Mouse (Mus musculus) midbrain, embryonic 13.5 days (tissue): ENCODE results near the gene Hsd17b14. TPM values are rescaled to one million over a fixed set of nuclear protein-coding genes. Genes with fewer than 3 reads are reported as not detected.
A peak's percentile ranks its signal among the peaks of the same experiment; 100 is the strongest.
"Not testable (repeated sequence)": the region's sequence is repeated elsewhere in the genome, so short reads cannot be mapped to it uniquely, and the experiment has no call there.

Experiments used
- ATAC-seq: fragments of 200-750 bp; cut with Nextera tagmentation; 2 replicates; pipeline ENCODE4 v1.8.0; 2017; ENCODE audit warnings: mild to moderate bottlenecking, moderate TSS enrichment, moderate library complexity
- H3K27ac ChIP-seq: fragments of 300-500 bp; sonication (generic); 2 replicates; pipeline ENCODE4 v1.5.1; 2015; ENCODE audit warnings: inconsistent platforms, mild to moderate bottlenecking, moderate library complexity
- H3K27me3 ChIP-seq: fragments of 300-500 bp; sonication (generic); 2 replicates; pipeline ENCODE4 v1.6.1; 2015; ENCODE audit warnings: mild to moderate bottlenecking, inconsistent platforms
- H3K36me3 ChIP-seq: fragments of 300-500 bp; sonication (generic); 2 replicates; pipeline ENCODE4 v1.6.1; 2015; ENCODE audit warnings: mild to moderate bottlenecking, inconsistent platforms
- H3K4me1 ChIP-seq: fragments of 300-500 bp; sonication (generic); replicated peaks from 2 replicates; pipeline ENCODE4 v1.6.1; 2015; ENCODE audit warnings: inconsistent platforms
- H3K4me2 ChIP-seq: fragments of 300-500 bp; sonication (generic); replicated peaks from 2 replicates; pipeline ENCODE4 v1.6.1; 2015; ENCODE audit warnings: moderate library complexity, mild to moderate bottlenecking, inconsistent platforms
- H3K4me3 ChIP-seq: fragments of 300-500 bp; sonication (generic); replicated peaks from 2 replicates; pipeline ENCODE4 v1.5.1; 2015; ENCODE audit warnings: mild to moderate bottlenecking, inconsistent platforms
- H3K9ac ChIP-seq: fragments of 300-500 bp; sonication (generic); replicated peaks from 2 replicates; pipeline ENCODE4 v1.6.1; 2015; ENCODE audit warnings: mild to moderate bottlenecking, inconsistent platforms
- H3K9me3 ChIP-seq: fragments of 300-500 bp; sonication (generic); 2 replicates; pipeline ENCODE4 v1.6.1; 2016; ENCODE audit warnings: mild to moderate bottlenecking, inconsistent platforms
- WGBS: fragments of 180-500 bp; shearing (Covaris S2); methylation state at CpG from one replicate; pipeline ENCODE4 v1.1.7; 2015; 5-methylcytosine and 5-hydroxymethylcytosine counted together
- polyA plus RNA-seq: library from polyadenylated mRNA; unstranded; fragments of >200 nt; fragmentation: Nextera tagmentation; extraction: Ambion mirVana; gene quantifications from 2 replicates; pipeline ENCODE4 v1.2.1, GENCODE M21; 2015

Hsd17b14 gene
- polyA plus RNA-seq, 1 experiment from 2014 or later: 0.13 TPM

GRCm38 (mm10) chr7:45521728-45522184 is 32.9 kb upstream of the Hsd17b14 start:
- H3K4me3 ChIP-seq: peak overlapping the region; percentile 51
- no peaks in the 10 kb centered on the region for H3K9me3 ChIP-seq
- WGBS: under 1% methylated on average over 28 of the region's 28 CpGs
- peak overlapping the region; percentile 59 for H3K4me2 ChIP-seq
- H3K27me3 ChIP-seq: 0 out of 2 replicates have a peak, but pooled peaks cover 3% of the 10 kb centered on the region
- peaks cover 33% of the 10 kb centered on the region for H3K4me1 ChIP-seq
- H3K36me3 ChIP-seq: no peaks in the 10 kb centered on the region
- peak; percentile 76 for ATAC-seq
- peak overlapping the region; percentile 66 for H3K9ac ChIP-seq
- H3K27ac ChIP-seq: peak overlapping the region; percentile 86

- Histone ChIP-seq H3K4me2 (peak overlapping the region; percentile 59), H3K4me1 (peaks cover 33% of the 10 kb centered on the region), H3K9me3 (no peaks in the 10 kb centered on the region), H3K27me3 (0 out of 2 replicates have a peak, but pooled peaks cover 3% of the 10 kb centered on the region), H3K36me3 (no peaks in the 10 kb centered on the region), H3K9ac (peak overlapping the region; percentile 66), H3K4me3 (peak overlapping the region; percentile 51), H3K27ac (no peak overlapping the region)
- ATAC-seq: 0 out of 2 replicates have a peak, but pooled peaks have one; percentile 10
- WGBS: 57% methylated on average over 16 of the region's 16 CpGs
Measured at GRCm38 (mm10) chr7:45522194-45522752, 32.4 kb upstream of the Hsd17b14 start.

- Histone ChIP-seq H3K9ac (0 out of 2 replicates have a peak overlapping the region, but pooled peaks have one; percentile 24), H3K9me3 (no peaks in the 10 kb centered on the region), H3K27me3 (0 out of 2 replicates have a peak, but pooled peaks cover 3% of the 10 kb centered on the region), H3K36me3 (no peaks in the 10 kb centered on the region), H3K4me2 (no peak overlapping the region), H3K27ac (no peak overlapping the region), H3K4me3 (no peak overlapping the region), H3K4me1 (peaks cover 33% of the 10 kb centered on the region)
- ATAC-seq: no peak
- WGBS: 75% methylated on average over 18 of the region's 18 CpGs
Measured at GRCm38 (mm10) chr7:45522957-45523676, 31.6 kb upstream of the Hsd17b14 start.

- Histone ChIP-seq H3K4me3 (no peak overlapping the region), H3K36me3 (no peaks in the 10 kb centered on the region), H3K27ac (no peak overlapping the region), H3K27me3 (0 out of 2 replicates have a peak, but pooled peaks cover 3% of the 10 kb centered on the region), H3K4me1 (peaks cover 33% of the 10 kb centered on the region), H3K4me2 (no peak overlapping the region), H3K9ac (0 out of 2 replicates have a peak overlapping the region, but pooled peaks have one; percentile 16), H3K9me3 (no peaks in the 10 kb centered on the region)
- 88% methylated on average over 13 of the region's 13 CpGs for WGBS
- ATAC-seq: no peak
Measured at GRCm38 (mm10) chr7:45523678-45524170, 31.0 kb upstream of the Hsd17b14 start.

GRCm38 (mm10) chr7:45524841-45525621 is 29.7 kb upstream of the Hsd17b14 start:
- ATAC-seq: no peak
- Histone ChIP-seq H3K36me3 (no peaks in the 10 kb centered on the region), H3K4me2 (peak overlapping the region; percentile 92), H3K9ac (peak overlapping the region; percentile 86), H3K4me1 (peaks cover 33% of the 10 kb centered on the region), H3K27ac (peak overlapping the region; percentile 74; the same call in 1 of the 2 replicates), H3K4me3 (peak overlapping the region; percentile 72), H3K27me3 (0 out of 2 replicates have a peak, but pooled peaks cover 3% of the 10 kb centered on the region), H3K9me3 (no peaks in the 10 kb centered on the region)
- 25% methylated on average over 12 of the region's 12 CpGs for WGBS

GRCm38 (mm10) chr7:45525809-45526473 is 28.8 kb upstream of the Hsd17b14 start, which contains the start of the genes Ppp1r15a and Plekha4:
Gene Ppp1r15a, minus strand, starts transcription at chr7:45526268.
Gene Plekha4, plus strand, starts transcription at chr7:45526330.
- Histone ChIP-seq H3K9ac (peak within 1 kb of the TSS; percentile 86), H3K4me3 (peak within 1 kb of the TSS; percentile 72), H3K4me1 (peaks cover 33% of the 10 kb centered on the region), H3K9me3 (no peaks in the 10 kb centered on the region), H3K4me2 (peak within 1 kb of the TSS; percentile 92), H3K27me3 (0 out of 2 replicates have a peak, but pooled peaks cover 3% of the 10 kb centered on the region), H3K36me3 (no peaks in the 10 kb centered on the region), H3K27ac (peak within 1 kb of the TSS; percentile 74)
- under 1% methylated on average over 54 of the region's 54 CpGs for WGBS
- ATAC-seq: peak; percentile 82

- Histone ChIP-seq H3K27ac (peak overlapping the region; percentile 74; the same call in 1 of the 2 replicates), H3K4me2 (peak overlapping the region; percentile 92), H3K4me3 (peak overlapping the region; percentile 72), H3K9me3 (no peaks in the 10 kb centered on the region), H3K4me1 (peaks cover 33% of the 10 kb centered on the region), H3K27me3 (0 out of 2 replicates have a peak, but pooled peaks cover 3% of the 10 kb centered on the region), H3K36me3 (no peaks in the 10 kb centered on the region), H3K9ac (peak overlapping the region; percentile 86)
- no peak for ATAC-seq
- 25% methylated on average over 7 of the region's 7 CpGs for WGBS
Measured at GRCm38 (mm10) chr7:45526474-45527120, 28.1 kb upstream of the Hsd17b14 start.

GRCm38 (mm10) chr7:45527169-45527568 is 27.5 kb upstream of the Hsd17b14 start:
- H3K27ac ChIP-seq, H3K4me3 ChIP-seq, H3K9ac ChIP-seq, ATAC-seq, H3K9me3 ChIP-seq, H3K27me3 ChIP-seq, H3K36me3 ChIP-seq, H3K4me2 ChIP-seq: not testable (repeated sequence)
- 91% methylated on average over 6 of the region's 6 CpGs for WGBS
- H3K4me1 ChIP-seq: peaks cover 32% of the 10 kb centered on the region

GRCm38 (mm10) chr7:45529461-45529860 is 25.2 kb upstream of the Hsd17b14 start:
- WGBS: 21% methylated on average over 6 of the region's 6 CpGs
- Histone ChIP-seq H3K9ac (no peak overlapping the region), H3K36me3 (no peaks in the 10 kb centered on the region)

GRCm38 (mm10) chr7:45530643-45531042 is 24.1 kb upstream of the Hsd17b14 start:
- H3K36me3 ChIP-seq: no peaks in the 10 kb centered on the region
- no peak overlapping the region for H3K9ac ChIP-seq
- H3K27me3 ChIP-seq: no peaks in the 10 kb centered on the region
- no peak for ATAC-seq
- WGBS: 89% methylated on average over 2 of the region's 2 CpGs
- H3K9me3 ChIP-seq: no peaks in the 10 kb centered on the region
- peaks cover 6% of the 10 kb centered on the region for H3K4me1 ChIP-seq
- no peak overlapping the region for H3K27ac ChIP-seq
- no peak overlapping the region for H3K4me3 ChIP-seq
- H3K4me2 ChIP-seq: no peak overlapping the region

More at GRCm38 (mm10) chr7:45529461-45529860, 25.2 kb upstream of the Hsd17b14 start:
- H3K4me1 ChIP-seq: peaks cover 17% of the 10 kb centered on the region
- H3K4me2 ChIP-seq: no peak overlapping the region
- no peaks in the 10 kb centered on the region for H3K9me3 ChIP-seq
- no peak overlapping the region for H3K27ac ChIP-seq
- H3K4me3 ChIP-seq: no peak overlapping the region
- ATAC-seq: no peak
- 0 out of 2 replicates have a peak, but pooled peaks cover 3% of the 10 kb centered on the region for H3K27me3 ChIP-seq
